Mouse (Mus musculus): ENCODE measurements around the gene Ubn1. TPM values are rescaled to one million over a fixed set of nuclear protein-coding genes. Genes with fewer than 3 reads are reported as not detected.

Gene Ubn1
- total and polyA plus RNA-seq, 2 experiments from 2014 or later, result 8.5 to 31.3 TPM

DNA sequence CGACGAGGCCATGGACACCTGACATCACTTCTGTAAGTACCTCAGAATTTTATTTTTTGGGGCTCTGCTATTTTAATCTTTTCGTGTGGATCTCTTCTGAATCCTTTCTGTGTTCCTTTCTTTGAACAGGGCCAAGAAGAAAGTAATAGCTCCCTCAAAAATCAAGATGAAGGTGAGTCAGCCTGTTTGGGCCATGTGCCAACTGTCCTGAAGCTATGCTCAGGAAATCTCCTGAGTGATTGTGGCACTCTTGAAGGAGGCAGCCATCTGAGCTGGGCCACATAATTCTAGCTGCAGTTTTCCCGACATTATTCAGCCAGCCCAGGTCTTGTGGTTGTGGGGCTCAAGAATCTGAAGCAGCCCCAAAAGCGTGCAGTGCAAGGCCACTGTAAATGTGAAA, 24.5 kb downstream of the Ubn1 start:
- Histone ChIP-seq H3K4me2 (ENCODE audit: low read depth, low read length) (no peak overlapping the region), H3K36me3 (replicated peaks; ENCODE audit: control insufficient read depth, insufficient read depth, low read length) (peaks cover 90% of the 10 kb centered on the region), H3K27ac (ENCODE audit: low read depth) (no peak overlapping the region), H3K9me3 (replicated peaks; ENCODE audit: control insufficient read depth, low read length) (no peaks in the 10 kb centered on the region), H3K9ac (replicated peaks; ENCODE audit: low read depth, low read length) (no peak overlapping the region), H3K27me3 (ENCODE audit: control insufficient read depth, insufficient read depth, low read length) (no peaks in the 10 kb centered on the region), H3K4me3 (ENCODE audit: low read depth, low read length) (no peak overlapping the region), H3K4me1 (ENCODE audit: control insufficient read depth, insufficient read depth) (no peaks in the 10 kb centered on the region)
- ATAC-seq (ENCODE audit: insufficient read depth, low read depth), result no peak
- no peak for DNase-seq (ENCODE audit: low spot score)
- 82% methylated on average over 5 of the region's 5 CpGs for WGBS
- TF ChIP-seq CTCF (IDR thresholded peaks at IDR 0.05; ENCODE audit: low read depth) (no peak), EP300 (IDR thresholded peaks at IDR 0.05; ENCODE audit: low read depth) (no peak)

DNA sequence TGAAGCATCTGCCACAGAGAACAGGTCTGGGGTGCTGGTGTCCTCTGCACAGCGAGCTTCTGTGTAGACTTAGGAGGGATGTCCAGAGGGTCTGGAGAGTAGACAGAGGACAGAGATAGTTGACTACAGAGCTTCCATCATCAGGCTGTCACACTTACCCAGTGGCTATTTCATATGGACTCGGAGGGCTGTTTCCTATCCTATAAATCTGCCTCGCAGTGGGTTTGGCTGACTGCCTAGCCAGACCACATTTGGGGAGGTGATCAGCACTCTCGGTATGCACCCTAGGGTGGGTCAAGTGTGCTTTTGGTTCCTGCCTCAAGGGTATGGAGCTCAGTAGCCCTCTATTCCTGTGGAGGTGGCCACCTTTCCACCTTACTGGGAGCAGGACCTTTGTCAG, 35.3 kb downstream of the Ubn1 start:
- Histone ChIP-seq H3K4me3 (ENCODE audit: low read depth, low read length) (no peak overlapping the region), H3K27ac (ENCODE audit: low read depth) (no peak overlapping the region), H3K9me3 (replicated peaks; ENCODE audit: control insufficient read depth, low read length) (no peaks in the 10 kb centered on the region), H3K4me2 (ENCODE audit: low read depth, low read length) (no peak overlapping the region), H3K36me3 (replicated peaks; ENCODE audit: control insufficient read depth, insufficient read depth, low read length) (peaks cover 75% of the 10 kb centered on the region), H3K9ac (replicated peaks; ENCODE audit: low read depth, low read length) (no peak overlapping the region), H3K27me3 (ENCODE audit: control insufficient read depth, insufficient read depth, low read length) (no peaks in the 10 kb centered on the region), H3K4me1 (ENCODE audit: control insufficient read depth, insufficient read depth) (no peaks in the 10 kb centered on the region)
- TF ChIP-seq EP300 (IDR thresholded peaks at IDR 0.05; ENCODE audit: low read depth), result no peak
- TF ChIP-seq CTCF (IDR thresholded peaks at IDR 0.05; ENCODE audit: low read depth), result no peak
- DNase-seq (ENCODE audit: low spot score) (no peak), ATAC-seq (ENCODE audit: insufficient read depth, low read depth) (no peak)
- 77% methylated on average over 4 of the region's 4 CpGs for WGBS

DNA sequence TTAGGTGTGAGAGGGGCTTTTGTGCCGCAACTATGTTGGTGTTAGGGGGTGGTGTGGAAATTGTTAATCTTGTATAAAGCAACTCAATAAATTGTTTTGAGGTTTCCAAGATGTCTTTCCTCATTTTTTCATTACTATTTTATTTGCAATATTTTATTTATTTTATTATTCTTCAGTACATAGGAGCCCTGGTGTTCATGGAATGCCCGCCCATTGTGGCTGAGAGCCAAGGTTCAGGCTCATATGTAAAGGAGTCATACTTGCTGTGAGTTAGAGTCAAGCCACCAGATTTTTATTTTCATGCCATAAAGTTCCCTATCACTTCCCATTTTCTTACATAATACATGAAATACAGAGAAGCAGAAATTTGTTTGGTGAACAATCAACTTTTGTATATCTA, 36.3 kb downstream of the Ubn1 start:
- no peak overlapping the region for H3K4me2 ChIP-seq (ENCODE audit: low read depth, low read length)
- no peaks in the 10 kb centered on the region for H3K4me1 ChIP-seq (ENCODE audit: control insufficient read depth, insufficient read depth)
- no peak for TF ChIP-seq CTCF (IDR thresholded peaks at IDR 0.05; ENCODE audit: low read depth)
- TF ChIP-seq EP300 (IDR thresholded peaks at IDR 0.05; ENCODE audit: low read depth), result no peak
- H3K9me3 ChIP-seq (replicated peaks; ENCODE audit: control insufficient read depth, low read length), result no peaks in the 10 kb centered on the region
- H3K36me3 ChIP-seq (replicated peaks; ENCODE audit: control insufficient read depth, insufficient read depth, low read length), result peaks cover 72% of the 10 kb centered on the region
- no peaks in the 10 kb centered on the region for H3K27me3 ChIP-seq (ENCODE audit: control insufficient read depth, insufficient read depth, low read length)
- ATAC-seq (ENCODE audit: insufficient read depth, low read depth) (no peak), DNase-seq (ENCODE audit: low spot score) (no peak)
- 95% methylated on average over 2 of the region's 2 CpGs for WGBS
- H3K9ac ChIP-seq (replicated peaks; ENCODE audit: low read depth, low read length), result no peak overlapping the region
- no peak overlapping the region for H3K4me3 ChIP-seq (ENCODE audit: low read depth, low read length)
- no peak overlapping the region for H3K27ac ChIP-seq (ENCODE audit: low read depth)

DNA sequence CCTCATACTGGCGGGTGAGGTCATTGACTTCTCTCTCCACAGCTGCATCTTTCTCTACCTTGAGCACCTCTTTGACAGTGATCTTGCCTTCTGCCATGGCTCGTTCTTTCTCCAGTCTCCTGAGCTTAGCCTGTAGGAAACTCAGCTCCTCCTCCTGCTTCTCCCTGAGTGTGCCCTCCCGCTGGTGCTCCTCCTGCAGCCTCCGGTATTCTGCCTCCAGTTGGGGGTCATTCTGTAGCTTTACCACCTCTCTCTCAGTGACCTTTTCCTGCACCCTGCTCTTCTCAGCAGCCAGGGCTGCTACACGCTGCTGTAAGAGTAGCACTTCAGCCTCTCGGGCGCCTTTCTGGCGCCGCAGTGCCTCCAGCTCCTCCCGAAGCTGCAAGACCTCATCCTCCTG, 39.2 kb downstream of the Ubn1 start:
- Histone ChIP-seq H3K27me3 (ENCODE audit: control insufficient read depth, insufficient read depth, low read length) (no peaks in the 10 kb centered on the region), H3K4me3 (ENCODE audit: low read depth, low read length) (no peak overlapping the region), H3K27ac (ENCODE audit: low read depth) (no peak overlapping the region), H3K4me2 (ENCODE audit: low read depth, low read length) (no peak overlapping the region), H3K4me1 (ENCODE audit: control insufficient read depth, insufficient read depth) (peaks cover 4% of the 10 kb centered on the region; the same call in 1 of the 2 replicates), H3K9ac (replicated peaks; ENCODE audit: low read depth, low read length) (no peak overlapping the region), H3K9me3 (replicated peaks; ENCODE audit: control insufficient read depth, low read length) (no peaks in the 10 kb centered on the region), H3K36me3 (replicated peaks; ENCODE audit: control insufficient read depth, insufficient read depth, low read length) (peaks cover 46% of the 10 kb centered on the region)
- no peak for TF ChIP-seq EP300 (IDR thresholded peaks at IDR 0.05; ENCODE audit: low read depth)
- no peak for TF ChIP-seq CTCF (IDR thresholded peaks at IDR 0.05; ENCODE audit: low read depth)
- ATAC-seq (ENCODE audit: insufficient read depth, low read depth) (no peak), DNase-seq (ENCODE audit: low spot score) (no peak)
- 52% methylated on average over 10 of the region's 10 CpGs for WGBS

DNA sequence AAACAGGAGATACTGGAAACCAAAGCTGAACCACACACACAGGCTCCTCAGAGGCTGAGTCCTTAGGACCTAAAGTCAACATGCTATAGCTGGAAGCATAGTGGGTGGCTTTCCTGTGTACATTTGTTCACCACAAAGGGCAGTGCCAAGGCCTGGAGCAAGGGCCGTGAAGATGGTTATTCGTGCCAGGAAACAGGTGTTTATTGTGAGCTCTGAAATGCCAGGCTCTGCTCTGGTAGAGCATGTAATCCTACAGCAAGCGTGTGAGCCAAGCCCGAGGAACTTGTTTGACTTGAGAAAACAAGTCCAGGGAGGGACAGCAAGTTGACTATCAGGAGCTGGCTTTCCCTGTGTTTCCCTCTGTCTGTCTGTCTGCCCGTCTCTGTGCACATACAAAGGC, 43.4 kb downstream of the Ubn1 start:
- Histone ChIP-seq H3K4me3 (ENCODE audit: low read depth, low read length) (no peak overlapping the region), H3K36me3 (replicated peaks; ENCODE audit: control insufficient read depth, insufficient read depth, low read length) (peaks cover 4% of the 10 kb centered on the region; the same call in 1 of the 2 replicates), H3K4me2 (ENCODE audit: low read depth, low read length) (no peak overlapping the region), H3K9me3 (replicated peaks; ENCODE audit: control insufficient read depth, low read length) (no peaks in the 10 kb centered on the region), H3K27ac (ENCODE audit: low read depth) (no peak overlapping the region), H3K27me3 (ENCODE audit: control insufficient read depth, insufficient read depth, low read length) (no peaks in the 10 kb centered on the region), H3K9ac (replicated peaks; ENCODE audit: low read depth, low read length) (no peak overlapping the region), H3K4me1 (ENCODE audit: control insufficient read depth, insufficient read depth) (peaks cover 4% of the 10 kb centered on the region; the same call in 1 of the 2 replicates)
- DNase-seq (ENCODE audit: low spot score) (no peak), ATAC-seq (ENCODE audit: insufficient read depth, low read depth) (no peak)
- WGBS, result 81% methylated on average over 5 of the region's 5 CpGs
- TF ChIP-seq CTCF (IDR thresholded peaks at IDR 0.05; ENCODE audit: low read depth) (no peak), EP300 (IDR thresholded peaks at IDR 0.05; ENCODE audit: low read depth) (no peak)

DNA sequence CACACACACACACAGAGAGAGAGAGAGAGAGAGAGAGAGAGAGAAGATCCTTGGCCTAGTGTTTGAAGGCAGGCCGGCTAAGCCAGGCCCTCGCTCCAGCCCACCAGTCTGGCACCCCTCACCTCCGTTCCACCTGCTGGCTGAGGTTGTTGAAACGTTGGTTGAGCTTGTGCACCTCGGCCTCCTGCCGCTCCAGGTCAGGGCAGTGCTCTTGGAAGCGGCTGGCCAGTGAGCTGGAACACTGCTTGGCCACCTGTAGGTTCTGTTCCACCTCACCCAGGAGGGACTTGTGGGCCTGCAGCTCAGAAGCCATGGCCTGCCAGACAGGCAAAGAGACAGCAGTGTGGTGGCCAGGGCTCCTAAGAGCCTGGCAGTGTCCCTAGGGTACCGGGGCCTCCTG, 46.6 kb downstream of the Ubn1 start:
- no peaks in the 10 kb centered on the region for H3K9me3 ChIP-seq (replicated peaks; ENCODE audit: control insufficient read depth, low read length)
- ATAC-seq (ENCODE audit: insufficient read depth, low read depth), result no peak
- H3K4me2 ChIP-seq (ENCODE audit: low read depth, low read length), result no peak overlapping the region
- no peaks in the 10 kb centered on the region for H3K36me3 ChIP-seq (replicated peaks; ENCODE audit: control insufficient read depth, insufficient read depth, low read length)
- DNase-seq (ENCODE audit: low spot score), result no peak
- no peak overlapping the region for H3K27ac ChIP-seq (ENCODE audit: low read depth)
- peaks cover 4% of the 10 kb centered on the region; the same call in 1 of the 2 replicates for H3K4me1 ChIP-seq (ENCODE audit: control insufficient read depth, insufficient read depth)
- WGBS, result 84% methylated on average over 8 of the region's 8 CpGs
- no peaks in the 10 kb centered on the region for H3K27me3 ChIP-seq (ENCODE audit: control insufficient read depth, insufficient read depth, low read length)
- no peak for TF ChIP-seq EP300 (IDR thresholded peaks at IDR 0.05; ENCODE audit: low read depth)
- no peak for TF ChIP-seq CTCF (IDR thresholded peaks at IDR 0.05; ENCODE audit: low read depth)
- H3K4me3 ChIP-seq (ENCODE audit: low read depth, low read length), result no peak overlapping the region
- no peak overlapping the region for H3K9ac ChIP-seq (replicated peaks; ENCODE audit: low read depth, low read length)

All from heart, postnatal 0 days (tissue).